Mouse (Mus musculus) heart, postnatal 0 days (tissue): Measurements from ENCODE around the gene Cep70. TPM values are rescaled to one million over a fixed set of nuclear protein-coding genes. Genes with fewer than 3 reads are reported as not detected.

Source experiments
- ATAC-seq: fragments of 200-750 bp; cut with Nextera tagmentation; 2 replicates; pipeline ENCODE4 v1.8.0; 2017; ENCODE audit warnings: low read depth, moderate number of reproducible peaks, moderate library complexity; ENCODE audit not compliant: insufficient read depth
- DNase-seq: peaks from one replicate; pipeline ENCODE4 v3.0.0-alpha.2; 2016; ENCODE audit warnings: low spot score
- H3K27ac ChIP-seq: fragments of 300-500 bp; sonication (generic); 2 replicates; pipeline ENCODE4 v1.5.1; 2014; ENCODE audit warnings: low read depth, mild to moderate bottlenecking
- H3K27me3 ChIP-seq: fragments of 300-500 bp; sonication (generic); 2 replicates; pipeline ENCODE4 v1.6.1; 2014; ENCODE audit warnings: low read length, mixed read lengths; ENCODE audit not compliant: control insufficient read depth, insufficient read depth
- H3K36me3 ChIP-seq: fragments of 300-500 bp; sonication (generic); replicated peaks from 2 replicates; pipeline ENCODE4 v1.6.1; 2014; ENCODE audit warnings: low read length, mixed read lengths; ENCODE audit not compliant: control insufficient read depth, insufficient read depth
- H3K4me1 ChIP-seq: fragments of 300-500 bp; sonication (generic); 2 replicates; pipeline ENCODE4 v1.6.1; 2014; ENCODE audit warnings: antibody characterized with exemption; ENCODE audit not compliant: control insufficient read depth, insufficient read depth
- H3K4me2 ChIP-seq: fragments of 300-500 bp; sonication (generic); 2 replicates; pipeline ENCODE4 v1.6.1; 2014; ENCODE audit warnings: low read depth, mild to moderate bottlenecking, low read length, moderate library complexity
- H3K4me3 ChIP-seq: fragments of 300-500 bp; sonication (generic); 2 replicates; pipeline ENCODE4 v1.5.1; 2014; ENCODE audit warnings: low read depth, low read length
- H3K9ac ChIP-seq: fragments of 300-500 bp; sonication (generic); replicated peaks from 2 replicates; pipeline ENCODE4 v1.6.1; 2014; ENCODE audit warnings: low read depth, low read length, mixed read lengths
- H3K9me3 ChIP-seq: fragments of 300-500 bp; sonication (generic); replicated peaks from 2 replicates; pipeline ENCODE4 v1.6.1; 2016; ENCODE audit warnings: low read length; ENCODE audit not compliant: control insufficient read depth
- CTCF ChIP-seq: IDR thresholded peaks from 2 replicates; pipeline ENCODE4 v1.5.1; 2016; ENCODE audit warnings: antibody characterized with exemption, control low read depth, low read depth
- EP300 ChIP-seq: IDR thresholded peaks from 2 replicates; pipeline ENCODE4 v1.6.1; 2016; ENCODE audit warnings: antibody characterized with exemption, low read depth
- WGBS: fragments of 180-500 bp; shearing (Covaris S2); extraction: QIAGEN DNeasy Blood & Tissue Kit; methylation state at CpG from one replicate; pipeline ENCODE4 v1.1.7; 2014; 5-methylcytosine and 5-hydroxymethylcytosine counted together
- polyA plus RNA-seq: library from polyadenylated mRNA; unstranded; fragments of >200 nt; fragmentation: Nextera tagmentation; extraction: Ambion mirVana; gene quantifications from 2 replicates; pipeline ENCODE4 v1.2.1, GENCODE M21; 2015
- total RNA-seq: library from RNA; depleted of rRNA; stranded (reverse); fragments of >200 nt; gene quantifications from 2 replicates; pipeline ENCODE4 v1.2.3, GENCODE M21; 2014; ENCODE audit warnings: low replicate concordance

Gene Cep70
- total and polyA plus RNA-seq, 2 experiments from 2014 or later, result 16.1 to 68.0 TPM

DNA sequence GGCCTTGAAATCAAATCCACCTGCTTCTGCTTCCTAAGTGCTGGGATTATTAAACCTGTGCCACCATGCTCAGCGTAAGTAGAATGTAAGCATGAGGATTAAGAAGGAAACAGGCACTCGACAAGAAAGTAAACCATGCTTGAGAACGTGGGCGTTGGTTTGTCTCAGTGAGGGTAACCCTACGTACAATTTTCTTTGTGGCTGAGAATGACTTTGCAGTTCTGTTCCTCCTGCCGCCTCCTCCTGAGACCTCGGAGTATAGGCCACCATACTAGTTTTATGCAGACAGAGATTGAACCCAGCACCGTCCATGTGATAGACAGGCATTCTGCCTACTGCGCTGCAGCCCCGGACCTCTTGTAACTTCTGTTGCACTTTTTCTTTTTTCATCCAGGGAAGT is 10.7 kb downstream of the Cep70 start:
- Histone ChIP-seq H3K9ac (no peak overlapping the region), H3K27me3 (no peaks in the 10 kb centered on the region), H3K9me3 (no peaks in the 10 kb centered on the region), H3K36me3 (peaks cover 25% of the 10 kb centered on the region), H3K4me3 (no peak overlapping the region), H3K4me1 (no peaks in the 10 kb centered on the region), H3K27ac (no peak overlapping the region), H3K4me2 (no peak overlapping the region)
- WGBS, result 91% methylated on average over 10 of the region's 10 CpGs
- DNase-seq (no peak), ATAC-seq (no peak)
- no peak for TF ChIP-seq CTCF
- TF ChIP-seq EP300, result no peak

DNA sequence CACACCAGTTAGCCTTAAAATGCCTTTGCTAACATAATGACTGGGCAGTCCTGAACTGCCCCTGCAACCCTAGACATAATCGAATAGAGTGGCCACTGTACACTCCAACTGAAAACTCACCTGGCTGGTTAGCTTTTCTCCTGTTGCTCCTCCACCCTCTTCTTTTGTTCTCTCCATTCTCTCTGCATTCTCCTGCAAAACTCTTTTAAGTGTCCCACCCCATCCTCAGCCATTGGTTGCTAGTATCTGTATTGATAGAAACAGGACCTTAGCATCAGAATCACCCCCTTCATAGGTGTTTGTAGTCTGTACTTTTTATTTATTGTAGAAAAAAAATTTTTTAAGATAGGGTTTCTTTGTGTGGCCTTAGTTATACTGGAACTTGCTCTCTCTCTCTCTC is 13.0 kb downstream of the Cep70 start:
- H3K27ac ChIP-seq, result no peak overlapping the region
- no peak overlapping the region for H3K4me3 ChIP-seq
- 88% methylated on average over 1 of the region's 1 CpGs for WGBS
- ATAC-seq, result no peak
- no peaks in the 10 kb centered on the region for H3K9me3 ChIP-seq
- H3K9ac ChIP-seq, result no peak overlapping the region
- H3K36me3 ChIP-seq, result peaks cover 25% of the 10 kb centered on the region
- no peak for TF ChIP-seq EP300
- TF ChIP-seq CTCF, result no peak
- no peak overlapping the region for H3K4me2 ChIP-seq
- DNase-seq, result no peak
- H3K4me1 ChIP-seq, result no peaks in the 10 kb centered on the region
- no peaks in the 10 kb centered on the region for H3K27me3 ChIP-seq

DNA sequence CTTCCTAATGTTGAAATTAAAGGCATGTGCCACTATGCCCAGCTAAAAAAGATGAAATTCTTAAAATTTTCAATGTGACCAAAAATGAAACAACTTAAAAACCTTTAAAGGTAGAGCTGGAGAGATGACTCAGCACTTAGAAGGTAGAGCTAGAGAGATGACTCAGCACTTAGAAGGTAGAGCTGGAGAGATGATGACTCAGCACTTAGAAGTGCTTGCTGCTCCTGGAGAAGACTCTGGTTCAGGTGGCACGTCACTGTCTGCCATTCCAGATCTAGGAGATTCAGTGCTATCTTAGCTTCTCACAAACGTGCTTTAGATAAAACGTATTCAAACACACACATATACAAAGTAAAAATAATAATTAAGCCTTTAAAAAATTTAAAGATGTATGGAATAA is 13.7 kb downstream of the Cep70 start:
- Histone ChIP-seq H3K27me3 (no peaks in the 10 kb centered on the region), H3K36me3 (peaks cover 25% of the 10 kb centered on the region), H3K9me3 (no peaks in the 10 kb centered on the region), H3K27ac (no peak overlapping the region), H3K4me1 (no peaks in the 10 kb centered on the region), H3K4me3 (no peak overlapping the region), H3K9ac (no peak overlapping the region), H3K4me2 (no peak overlapping the region)
- TF ChIP-seq EP300 (no peak), CTCF (no peak)
- ATAC-seq (no peak), DNase-seq (no peak)
- WGBS, result 91% methylated on average over 3 of the region's 3 CpGs

DNA sequence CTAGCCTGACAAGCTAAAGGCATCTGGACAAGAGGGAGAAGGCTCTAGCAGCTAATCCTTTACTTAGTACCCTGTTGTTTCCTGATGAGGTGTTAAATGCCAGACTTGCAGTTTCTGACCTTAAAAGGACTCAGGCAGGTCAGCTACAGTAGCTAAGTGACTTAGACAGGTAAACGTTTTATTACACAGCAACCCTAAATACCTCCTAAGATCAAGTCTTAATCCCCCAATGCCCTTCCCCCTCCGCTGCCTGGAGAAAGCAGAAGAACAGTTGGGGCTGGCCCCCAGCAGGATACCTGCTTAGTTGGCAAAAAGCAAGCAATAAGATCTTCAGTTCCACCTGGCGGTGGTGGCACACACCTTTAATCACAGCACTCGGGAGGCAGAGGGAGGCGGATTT is 15.7 kb downstream of the Cep70 start:
- WGBS, result 77% methylated on average over 5 of the region's 5 CpGs
- no peak for DNase-seq
- Histone ChIP-seq H3K27me3 (no peaks in the 10 kb centered on the region), H3K4me2 (no peak overlapping the region), H3K4me1 (no peaks in the 10 kb centered on the region), H3K4me3 (no peak overlapping the region), H3K9ac (no peak overlapping the region), H3K27ac (no peak overlapping the region), H3K36me3 (peaks cover 38% of the 10 kb centered on the region), H3K9me3 (no peaks in the 10 kb centered on the region)
- TF ChIP-seq EP300, result no peak
- ATAC-seq, result no peak

DNA sequence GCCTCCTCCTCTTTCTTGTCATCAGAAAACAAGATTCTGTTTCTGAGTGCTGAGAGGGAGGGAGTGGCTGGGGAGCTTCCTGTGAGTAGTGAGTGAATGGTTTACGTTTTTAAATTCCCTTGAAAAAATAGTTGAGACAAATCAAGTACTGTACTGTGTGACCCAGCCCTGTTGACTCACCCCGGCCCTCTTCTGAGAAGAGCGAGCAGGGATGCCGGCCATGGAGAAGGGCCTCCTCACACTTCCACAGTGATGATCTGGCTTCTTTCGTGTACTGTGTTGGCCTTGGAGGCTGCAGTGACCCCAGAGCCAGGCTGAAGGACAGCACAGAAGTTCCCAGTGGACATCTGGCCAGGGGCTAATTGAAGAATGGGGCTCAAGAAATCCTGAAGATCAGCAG is 61.1 kb downstream of the Cep70 start:
- Histone ChIP-seq H3K9me3 (no peaks in the 10 kb centered on the region), H3K9ac (no peak overlapping the region), H3K27me3 (no peaks in the 10 kb centered on the region), H3K4me2 (no peak overlapping the region), H3K27ac (no peak overlapping the region), H3K4me3 (no peak overlapping the region), H3K4me1 (no peaks in the 10 kb centered on the region), H3K36me3 (peaks cover 11% of the 10 kb centered on the region; the same call in 1 of the 2 replicates)
- TF ChIP-seq EP300, result no peak
- TF ChIP-seq CTCF, result no peak
- ATAC-seq (no peak), DNase-seq (no peak)
- WGBS, result 82% methylated on average over 5 of the region's 5 CpGs

DNA sequence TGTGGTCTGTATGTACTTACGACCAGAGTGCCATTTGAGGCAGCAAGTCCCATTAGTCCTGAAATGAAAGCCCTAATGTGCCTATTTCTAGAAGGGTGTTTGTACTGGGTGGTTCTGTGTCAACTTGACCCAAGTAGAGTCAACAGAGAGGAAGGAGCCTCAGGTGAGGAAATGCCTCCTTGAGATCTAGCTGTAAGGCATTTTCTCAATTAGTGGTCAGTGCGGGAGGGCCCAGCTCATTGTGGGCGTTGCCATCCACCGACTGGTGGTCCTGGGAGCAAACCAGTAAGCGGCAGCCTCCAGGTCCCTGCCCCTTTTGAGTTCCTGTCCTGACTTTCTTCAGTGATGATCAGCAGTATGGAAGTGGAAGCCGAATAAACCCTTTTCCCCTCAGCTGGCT is 63.1 kb downstream of the Cep70 start:
- 75% methylated on average over 6 of the region's 6 CpGs for WGBS
- Histone ChIP-seq H3K27ac (no peak overlapping the region), H3K9me3 (no peaks in the 10 kb centered on the region), H3K36me3 (peaks cover 17% of the 10 kb centered on the region), H3K4me1 (no peaks in the 10 kb centered on the region), H3K4me3 (no peak overlapping the region), H3K27me3 (no peaks in the 10 kb centered on the region), H3K9ac (no peak overlapping the region), H3K4me2 (no peak overlapping the region)
- ATAC-seq (no peak), DNase-seq (no peak)
- TF ChIP-seq CTCF, result no peak
- TF ChIP-seq EP300, result no peak
